Mouse (Mus musculus): ENCODE measurements around the gene Ufd1. TPM values are rescaled to one million over a fixed set of nuclear protein-coding genes. Genes with fewer than 3 reads are reported as not detected.
"Not testable (repeated sequence)": the region's sequence is repeated elsewhere in the genome, so short reads cannot be mapped to it uniquely, and the experiment has no call there.

The Ufd1 gene
- polyA plus RNA-seq, 1 experiment from 2014 or later: 72.2 TPM

DNA sequence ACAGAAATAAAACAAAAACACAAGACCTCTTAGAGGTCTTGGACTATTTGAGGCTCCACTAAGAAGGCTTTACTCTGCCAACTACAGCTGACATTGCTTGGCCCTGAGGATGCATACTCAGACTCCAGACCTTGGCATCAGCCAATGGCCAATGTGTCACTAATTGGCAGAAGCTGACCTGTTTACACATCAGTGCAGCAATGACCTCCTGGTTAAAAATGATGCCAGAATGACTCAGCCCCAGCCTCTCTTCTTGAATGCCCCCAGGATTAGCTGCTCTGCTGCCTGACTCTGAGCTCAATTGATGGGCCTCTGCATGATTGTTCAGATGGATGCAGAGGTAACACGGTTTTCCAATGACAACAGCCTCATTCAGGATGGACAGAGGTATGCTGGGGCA is 48.6 kb downstream of the Ufd1 start:
- WGBS: 74% methylated on average over 1 of the region's 1 CpGs
- H3K9me3 ChIP-seq (ENCODE audit: control insufficient read depth, low read length): no peaks in the 10 kb centered on the region
- no peaks in the 10 kb centered on the region for H3K27me3 ChIP-seq (ENCODE audit: control insufficient read depth, insufficient read depth, low read length)
- H3K36me3 ChIP-seq (ENCODE audit: control insufficient read depth, insufficient read depth, low read length): no peaks in the 10 kb centered on the region
- H3K9ac ChIP-seq (ENCODE audit: low read length): no peak overlapping the region
- H3K4me2 ChIP-seq: no peak overlapping the region
- ATAC-seq (ENCODE audit: low FRiP score): no peak
- no peak overlapping the region for H3K27ac ChIP-seq (ENCODE audit: low read depth, low read length)
- no peak for DNase-seq (ENCODE audit: low spot score, missing footprints)
- H3K4me3 ChIP-seq (ENCODE audit: low read depth, low read length): no peak overlapping the region
- H3K4me1 ChIP-seq (ENCODE audit: control insufficient read depth, insufficient read depth, low read length): no peaks in the 10 kb centered on the region

DNA sequence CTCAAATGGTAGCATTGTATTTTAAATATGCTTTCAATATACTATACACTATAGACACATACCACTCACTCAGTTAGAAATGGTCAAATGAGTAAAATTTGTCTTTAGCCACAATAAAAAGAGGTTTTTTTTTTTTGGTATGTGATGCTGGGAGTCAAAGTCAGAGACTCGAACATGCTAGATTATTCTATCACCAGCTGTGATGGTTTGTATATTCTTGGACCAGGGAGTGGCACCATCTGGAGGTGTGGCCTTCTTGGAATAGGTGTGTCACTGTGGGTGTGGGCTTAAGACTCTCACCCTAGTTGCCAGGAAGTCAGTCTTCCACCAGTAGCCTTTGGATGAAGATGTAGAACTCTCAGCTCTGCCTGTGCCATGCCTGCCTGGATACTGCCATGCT is 58.9 kb downstream of the Ufd1 start:
- not testable (repeated sequence) for ATAC-seq (ENCODE audit: low FRiP score)
- WGBS: 86% methylated on average over 1 of the region's 1 CpGs

DNA sequence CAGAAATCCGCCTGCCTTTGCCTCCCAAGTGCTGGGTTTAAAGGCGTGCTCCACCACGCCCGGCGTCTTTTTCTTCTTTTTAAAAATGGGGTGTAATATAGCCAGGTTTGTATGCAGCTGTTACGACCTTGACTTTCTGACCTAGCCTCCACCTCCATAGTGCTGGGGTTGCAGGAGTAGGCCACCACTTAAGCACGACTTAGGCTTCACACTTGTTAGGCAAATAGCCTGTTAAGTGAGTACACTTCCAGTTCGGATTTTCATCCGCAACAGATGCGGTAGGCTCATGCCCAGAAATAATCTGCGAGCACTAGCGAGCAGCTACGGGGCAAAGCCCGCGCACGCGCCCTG is 64.5 kb downstream of the Ufd1 start:
- Histone ChIP-seq H3K4me1 (ENCODE audit: control insufficient read depth, insufficient read depth, low read length) (peaks cover 8% of the 10 kb centered on the region), H3K4me2 (peak overlapping the region; percentile 74), H3K36me3 (ENCODE audit: control insufficient read depth, insufficient read depth, low read length) (peaks cover 15% of the 10 kb centered on the region; the same call in 1 of the 2 replicates), H3K4me3 (ENCODE audit: low read depth, low read length) (peak overlapping the region; percentile 97), H3K27ac (ENCODE audit: low read depth, low read length) (peak overlapping the region; percentile 91), H3K9ac (ENCODE audit: low read length) (peak overlapping the region; percentile 95), H3K27me3 (ENCODE audit: control insufficient read depth, insufficient read depth, low read length) (no peaks in the 10 kb centered on the region), H3K9me3 (ENCODE audit: control insufficient read depth, low read length) (no peaks in the 10 kb centered on the region)
- DNase-seq (ENCODE audit: low spot score, missing footprints) (no peak), ATAC-seq (ENCODE audit: low FRiP score) (no peak)
- WGBS: 1% methylated on average over 17 of the region's 17 CpGs

More for the DNA sequence above, 58.9 kb downstream of the Ufd1 start:
- H3K27ac ChIP-seq (ENCODE audit: low read depth, low read length); H3K4me3 ChIP-seq (ENCODE audit: low read depth, low read length); H3K9ac ChIP-seq (ENCODE audit: low read length); DNase-seq (ENCODE audit: low spot score, missing footprints); H3K9me3 ChIP-seq (ENCODE audit: control insufficient read depth, low read length); H3K4me1 ChIP-seq (ENCODE audit: control insufficient read depth, insufficient read depth, low read length); H3K27me3 ChIP-seq (ENCODE audit: control insufficient read depth, insufficient read depth, low read length); H3K4me2 ChIP-seq: not testable (repeated sequence)
- peaks cover 11% of the 10 kb centered on the region; the same call in 1 of the 2 replicates for H3K36me3 ChIP-seq (ENCODE audit: control insufficient read depth, insufficient read depth, low read length)

DNA sequence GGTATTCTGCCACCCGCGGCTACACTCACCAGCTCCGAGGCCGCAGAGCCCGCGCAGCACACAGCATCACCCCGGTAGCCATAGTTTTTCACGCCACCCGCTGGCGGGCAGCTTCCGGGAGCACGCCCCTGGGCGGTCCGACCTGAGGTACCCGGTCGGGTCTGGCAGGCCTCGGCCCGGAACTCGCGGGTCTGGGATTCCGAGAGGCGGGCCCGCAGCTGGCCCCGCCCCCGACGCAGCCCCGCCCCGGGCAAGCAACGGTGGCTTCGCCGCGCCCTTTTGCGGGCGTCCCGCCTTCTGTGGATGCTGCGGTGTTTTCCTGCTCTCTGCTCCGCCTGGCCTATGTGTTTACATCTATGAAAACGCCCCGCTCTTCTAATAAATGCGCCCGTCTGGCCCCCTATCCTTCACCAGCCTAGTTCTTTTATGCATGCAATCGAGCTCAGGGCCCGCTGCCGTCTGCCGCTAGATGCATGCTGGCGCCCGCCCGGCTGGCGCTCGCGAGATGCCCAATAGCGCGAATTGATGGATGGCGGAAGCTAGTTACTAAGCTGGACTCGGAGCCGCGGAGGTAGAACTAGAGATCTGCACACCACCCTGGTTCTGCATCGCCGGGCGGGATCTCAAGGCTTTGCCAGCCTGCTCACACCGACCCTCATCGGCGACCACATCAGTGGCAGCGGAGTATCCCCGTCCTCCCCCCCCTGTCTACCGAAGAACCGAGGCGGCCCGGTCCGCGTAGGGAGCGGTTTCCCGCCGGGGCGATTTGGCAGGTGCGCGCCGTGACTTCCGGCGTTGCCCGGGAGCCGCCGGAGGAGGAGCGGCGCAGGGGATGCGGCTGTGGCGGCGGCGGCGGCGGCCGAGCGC is 65.1 kb downstream of the Ufd1 start, which contains the start of the genes Mrpl40 and Hira:
TSS of gene Mrpl40 (minus strand) at position 421 of the 867 bp plus-strand sequence.
TSS of gene Hira (plus strand) at position 596 of the 867 bp plus-strand sequence.
- H3K4me1 ChIP-seq (ENCODE audit: control insufficient read depth, insufficient read depth, low read length): peaks cover 8% of the 10 kb centered on the region
- H3K9ac ChIP-seq (ENCODE audit: low read length): peak within 1 kb of the TSS; percentile 95
- peak; percentile 94 for ATAC-seq (ENCODE audit: low FRiP score)
- peak within 1 kb of the TSS; percentile 97 for H3K4me3 ChIP-seq (ENCODE audit: low read depth, low read length)
- no peaks in the 10 kb centered on the region for H3K9me3 ChIP-seq (ENCODE audit: control insufficient read depth, low read length)
- H3K4me2 ChIP-seq: peak within 1 kb of the TSS; percentile 74
- no peaks in the 10 kb centered on the region for H3K27me3 ChIP-seq (ENCODE audit: control insufficient read depth, insufficient read depth, low read length)
- WGBS: under 1% methylated on average over 92 of the region's 93 CpGs
- H3K27ac ChIP-seq (ENCODE audit: low read depth, low read length): peak within 1 kb of the TSS; percentile 91
- H3K36me3 ChIP-seq (ENCODE audit: control insufficient read depth, insufficient read depth, low read length): peaks cover 10% of the 10 kb centered on the region; the same call in 1 of the 2 replicates
- peak; percentile 99 for DNase-seq (ENCODE audit: low spot score, missing footprints)

DNA sequence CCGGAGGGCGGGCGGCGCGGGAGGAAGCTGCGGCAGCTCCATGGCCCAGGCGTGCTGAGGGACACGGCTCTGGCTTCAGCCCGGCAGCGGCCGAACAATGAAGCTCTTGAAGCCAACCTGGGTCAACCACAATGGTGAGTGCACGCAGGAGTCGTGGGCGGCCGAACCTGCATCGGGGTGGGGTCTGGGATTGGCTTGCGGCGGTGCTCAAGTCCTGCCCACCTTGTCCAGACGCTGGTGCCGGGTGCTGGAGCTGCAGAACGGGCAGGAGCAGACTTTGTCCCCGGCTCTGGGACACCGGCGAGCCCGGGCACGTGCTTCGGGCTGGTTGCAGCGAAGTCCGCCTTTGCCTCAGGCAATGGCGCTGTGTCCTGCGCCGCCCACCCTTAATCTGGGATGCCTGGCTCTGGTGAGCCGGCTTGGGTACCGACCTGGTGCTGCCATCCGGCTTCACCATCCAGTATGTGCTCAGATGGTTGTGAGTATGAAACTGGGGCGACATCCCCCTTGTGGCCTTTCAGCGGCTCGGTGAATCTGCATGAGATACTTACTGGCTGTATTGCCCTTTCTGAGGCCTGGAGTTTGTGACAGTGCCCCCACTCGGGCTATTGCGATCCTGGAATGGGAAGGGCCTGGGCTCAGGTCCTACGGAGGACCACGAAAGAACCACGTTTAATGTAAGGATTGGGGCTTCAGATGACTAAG is 66.0 kb downstream of the Ufd1 start:
- Histone ChIP-seq H3K27me3 (ENCODE audit: control insufficient read depth, insufficient read depth, low read length) (no peaks in the 10 kb centered on the region), H3K4me2 (peak overlapping the region; percentile 74), H3K4me3 (ENCODE audit: low read depth, low read length) (peak overlapping the region; percentile 97), H3K4me1 (ENCODE audit: control insufficient read depth, insufficient read depth, low read length) (peaks cover 8% of the 10 kb centered on the region), H3K27ac (ENCODE audit: low read depth, low read length) (peak overlapping the region; percentile 91), H3K9ac (ENCODE audit: low read length) (peak overlapping the region; percentile 95), H3K9me3 (ENCODE audit: control insufficient read depth, low read length) (no peaks in the 10 kb centered on the region), H3K36me3 (ENCODE audit: control insufficient read depth, insufficient read depth, low read length) (peaks cover 6% of the 10 kb centered on the region; the same call in 1 of the 2 replicates)
- DNase-seq (ENCODE audit: low spot score, missing footprints): peak; percentile 97
- ATAC-seq (ENCODE audit: low FRiP score): peak; percentile 45
- under 1% methylated on average over 41 of the region's 43 CpGs for WGBS

DNA sequence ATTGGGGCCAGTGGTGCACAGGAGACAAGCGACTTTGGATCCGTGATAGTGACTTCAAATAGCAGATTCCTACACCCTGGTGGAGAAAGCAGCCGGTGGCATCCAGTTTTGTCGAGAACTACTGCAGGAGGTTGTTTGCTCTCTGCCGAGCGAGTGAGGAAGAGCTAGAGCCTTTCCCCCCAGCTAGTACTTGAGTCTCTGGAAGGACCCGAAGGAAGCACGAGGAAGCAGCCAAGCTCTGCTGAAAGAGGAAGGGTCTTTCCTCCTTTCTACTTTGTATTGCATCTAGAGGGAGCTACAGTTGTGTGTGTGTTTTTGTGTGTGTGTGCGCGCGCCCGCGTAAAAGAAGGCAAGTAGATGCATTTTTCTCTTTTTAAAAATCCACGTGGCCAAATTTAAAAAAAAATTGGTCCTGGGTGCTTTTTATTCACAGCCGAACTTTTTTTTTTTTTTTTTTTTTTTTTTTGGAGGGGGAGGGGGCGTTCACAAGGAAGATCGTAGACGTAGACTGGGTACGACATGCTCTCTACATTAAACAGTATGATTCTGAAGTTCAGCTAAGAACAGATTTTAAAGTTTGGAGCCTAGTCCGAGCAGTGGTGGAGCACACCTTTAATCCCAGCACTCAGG is 66.6 kb downstream of the Ufd1 start:
- H3K4me3 ChIP-seq (ENCODE audit: low read depth, low read length): peak overlapping the region; percentile 97
- no peaks in the 10 kb centered on the region for H3K27me3 ChIP-seq (ENCODE audit: control insufficient read depth, insufficient read depth, low read length)
- H3K9ac ChIP-seq (ENCODE audit: low read length): peak overlapping the region; percentile 95
- peaks cover 8% of the 10 kb centered on the region for H3K4me1 ChIP-seq (ENCODE audit: control insufficient read depth, insufficient read depth, low read length)
- H3K36me3 ChIP-seq (ENCODE audit: control insufficient read depth, insufficient read depth, low read length): peaks cover 9% of the 10 kb centered on the region
- ATAC-seq (ENCODE audit: low FRiP score): no peak
- H3K4me2 ChIP-seq: peak overlapping the region; percentile 74
- WGBS: 36% methylated on average over 20 of the region's 20 CpGs
- H3K27ac ChIP-seq (ENCODE audit: low read depth, low read length): peak overlapping the region; percentile 91; the same call in 1 of the 2 replicates
- DNase-seq (ENCODE audit: low spot score, missing footprints): no peak
- H3K9me3 ChIP-seq (ENCODE audit: control insufficient read depth, low read length): no peaks in the 10 kb centered on the region

DNA sequence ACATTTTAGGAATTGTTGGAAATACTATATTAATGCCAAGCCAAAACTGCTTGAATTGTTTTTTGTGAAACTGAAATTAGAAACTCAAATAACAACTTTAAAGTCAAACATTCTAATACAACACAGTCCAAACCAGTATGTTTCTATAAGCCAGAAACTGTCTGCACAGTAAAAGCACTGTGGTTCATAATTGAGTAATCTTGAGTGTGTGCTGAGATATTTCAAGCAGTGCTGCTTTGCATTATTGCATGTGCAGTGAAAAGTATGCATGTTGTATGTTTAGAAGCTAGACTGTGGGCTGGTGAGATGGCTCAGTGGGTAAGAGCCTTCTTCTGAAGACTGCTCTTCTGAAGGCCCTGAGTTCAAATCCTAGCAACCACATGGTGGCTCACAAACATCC is 72.5 kb downstream of the Ufd1 start:
- DNase-seq (ENCODE audit: low spot score, missing footprints) (no peak), ATAC-seq (ENCODE audit: low FRiP score) (no peak)
- Histone ChIP-seq H3K9me3 (ENCODE audit: control insufficient read depth, low read length) (no peaks in the 10 kb centered on the region), H3K36me3 (ENCODE audit: control insufficient read depth, insufficient read depth, low read length) (peaks cover 7% of the 10 kb centered on the region), H3K27ac (ENCODE audit: low read depth, low read length) (no peak overlapping the region), H3K27me3 (ENCODE audit: control insufficient read depth, insufficient read depth, low read length) (no peaks in the 10 kb centered on the region), H3K4me3 (ENCODE audit: low read depth, low read length) (no peak overlapping the region), H3K4me2 (no peak overlapping the region), H3K9ac (ENCODE audit: low read length) (no peak overlapping the region), H3K4me1 (ENCODE audit: control insufficient read depth, insufficient read depth, low read length) (peaks cover 4% of the 10 kb centered on the region)

Measured in midbrain, embryonic 11.5 days (tissue).